Mouse (Mus musculus) heart, embryonic 14.5 days (tissue): ENCODE data around the gene Btbd6. TPM values are rescaled to one million over a fixed set of nuclear protein-coding genes. Genes with fewer than 3 reads are reported as not detected.

Source experiments
- ATAC-seq: fragments of 200-750 bp; cut with Nextera tagmentation; 2 replicates; pipeline ENCODE4 v1.8.0; 2017; ENCODE audit warnings: low read depth, moderate TSS enrichment; ENCODE audit not compliant: insufficient number of reproducible peaks, insufficient read depth, low FRiP score
- H3K27ac ChIP-seq, 2 experiments: fragments of 200-500 bp in 1 of 2; fragments of 300-500 bp in 1 of 2; sonication (generic) in 1 of 2; replicated peaks in 1 of 2; 2 replicates each; pipeline ENCODE4 v1.5.1; 2012 to 2014; ENCODE audit warnings: low read depth in 2 of 2, low read length in 2 of 2, control low read depth in 1 of 2, mild to moderate bottlenecking in 1 of 2, mixed read lengths in 1 of 2; ENCODE audit not compliant: control insufficient read depth in 1 of 2, insufficient read depth in 1 of 2
- H3K27me3 ChIP-seq: fragments of 300-500 bp; sonication (generic); 2 replicates; pipeline ENCODE4 v1.6.1; 2014; ENCODE audit warnings: mild to moderate bottlenecking, low read length, control low read depth; ENCODE audit not compliant: control insufficient read depth, insufficient read depth
- H3K36me3 ChIP-seq: fragments of 300-500 bp; sonication (generic); 2 replicates; pipeline ENCODE4 v1.6.1; 2014; ENCODE audit warnings: mild to moderate bottlenecking, control low read depth, low read length, mixed read lengths; ENCODE audit not compliant: control insufficient read depth, insufficient read depth
- H3K4me1 ChIP-seq, 2 experiments: fragments of 200-500 bp in 1 of 2; fragments of 300-500 bp in 1 of 2; sonication (generic) in 1 of 2; 2 replicates each; pipeline ENCODE4 v1.6.1; 2012 to 2014; ENCODE audit warnings: low read length in 2 of 2, control low read depth in 1 of 2, mixed read lengths in 1 of 2; ENCODE audit not compliant: control insufficient read depth in 2 of 2, insufficient read depth in 2 of 2
- H3K4me2 ChIP-seq: fragments of 300-500 bp; sonication (generic); 2 replicates; pipeline ENCODE4 v1.6.1; 2014; ENCODE audit warnings: mild to moderate bottlenecking, low read length
- H3K4me3 ChIP-seq, 2 experiments: fragments of 200-500 bp in 1 of 2; fragments of 300-500 bp in 1 of 2; sonication (generic) in 1 of 2; 2 replicates each; pipeline ENCODE4 v1.5.1; 2012 to 2014; ENCODE audit warnings: low read length in 2 of 2, mild to moderate bottlenecking in 2 of 2, control low read depth in 1 of 2, low read depth in 1 of 2, moderate library complexity in 1 of 2; ENCODE audit not compliant: control insufficient read depth in 1 of 2, insufficient read depth in 1 of 2
- H3K9ac ChIP-seq: fragments of 300-500 bp; sonication (generic); 2 replicates; pipeline ENCODE4 v1.6.1; 2014; ENCODE audit warnings: mild to moderate bottlenecking, low read length
- H3K9me3 ChIP-seq: fragments of 300-500 bp; sonication (generic); 2 replicates; pipeline ENCODE4 v1.6.1; 2016; ENCODE audit warnings: low read length, control low read depth; ENCODE audit not compliant: control insufficient read depth
- WGBS: fragments of 180-500 bp; shearing (Covaris S2); extraction: QIAGEN DNeasy Blood & Tissue Kit; methylation state at CpG from one replicate; pipeline ENCODE4 v1.1.7; 2014; 5-methylcytosine and 5-hydroxymethylcytosine counted together
- polyA plus RNA-seq: library from polyadenylated mRNA; unstranded; fragments of >200 nt; fragmentation: Nextera tagmentation; extraction: Ambion mirVana; gene quantifications from 2 replicates; pipeline ENCODE4 v1.2.1, GENCODE M21; 2014

Gene Btbd6
- polyA plus RNA-seq = 19.4 and 25.9 TPM in 2 replicates

DNA sequence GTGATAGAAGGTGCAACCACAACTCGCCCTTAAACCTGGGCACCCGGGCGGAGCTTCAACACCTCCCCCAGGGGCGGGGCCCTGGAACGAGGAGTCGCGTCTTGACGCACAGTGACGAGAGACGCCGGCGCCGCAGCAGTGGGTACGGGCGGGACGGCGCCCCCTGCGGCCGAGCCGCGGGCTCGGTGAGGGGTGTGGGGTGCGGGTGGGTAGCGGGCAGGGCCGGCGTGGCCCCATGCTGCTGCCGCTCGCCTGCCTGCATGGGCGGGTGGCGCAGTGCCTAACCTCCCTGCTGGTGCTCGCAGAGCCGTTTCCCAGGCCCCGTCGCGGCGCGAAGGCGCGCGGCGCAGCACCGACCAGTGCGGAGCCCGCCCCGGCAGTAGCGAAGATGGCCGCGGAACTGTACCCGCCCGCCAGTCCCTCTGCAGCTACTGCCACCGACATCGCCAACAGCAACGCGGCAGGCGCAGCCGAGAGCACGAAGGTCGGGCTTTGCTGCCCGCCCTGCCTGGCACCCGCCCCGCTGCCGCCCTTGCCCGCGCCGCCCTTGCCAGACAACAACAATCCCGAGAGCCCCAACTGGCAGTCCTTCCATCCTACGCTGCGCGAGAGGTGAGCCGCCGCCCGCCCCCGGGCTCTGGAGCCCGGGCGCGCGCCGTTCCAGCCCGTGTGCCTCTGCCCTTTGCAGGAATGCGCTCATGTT is at the start of gene Btbd6:
TSS of gene Btbd6 (plus strand) at position 112 of the 703 bp plus-strand sequence.
- Histone ChIP-seq H3K4me3 (peak within 1 kb of the TSS; percentile 62 to 75), H3K36me3 (peaks cover 76% of the 10 kb centered on the region), H3K4me1 (peaks cover 5 to 13% of the 10 kb centered on the region in 2 experiments; a peak in 3 of 4 replicates), H3K9me3 (no peaks in the 10 kb centered on the region), H3K4me2 (peak within 1 kb of the TSS; percentile 88), H3K27ac (peak within 1 kb of the TSS; percentile 73 to 93), H3K27me3 (no peaks in the 10 kb centered on the region), H3K9ac (peak within 1 kb of the TSS; percentile 90)
- WGBS = under 1% methylated on average over 80 of the region's 80 CpGs
- peak; percentile 90 for ATAC-seq

GRCm38 (mm10) chr12:112927265-112927664 is 49.0 kb upstream of the Btbd6 start:
- no peaks in the 10 kb centered on the region for H3K36me3 ChIP-seq
- ATAC-seq = no peak
- no peaks in the 10 kb centered on the region for H3K9me3 ChIP-seq
- whole genome bisulfite sequencing = 68% methylated on average over 14 of the region's 14 CpGs
- peaks cover 12 to 32% of the 10 kb centered on the region in 2 experiments for H3K4me1 ChIP-seq
- H3K27ac ChIP-seq = no peak overlapping the region
- H3K9ac ChIP-seq = no peak overlapping the region
- no peak overlapping the region for H3K4me2 ChIP-seq
- peaks cover 75% of the 10 kb centered on the region for H3K27me3 ChIP-seq
- H3K4me3 ChIP-seq = no peak overlapping the region

- WGBS = 1% methylated on average over 104 of the region's 124 CpGs
- Histone ChIP-seq H3K27me3 (peaks cover 62% of the 10 kb centered on the region), H3K9ac (peak overlapping the region; percentile 77), H3K27ac (peak overlapping the region in 1 of 2 experiments; percentile 21; a peak in 1 of 4 replicates), H3K9me3 (no peaks in the 10 kb centered on the region), H3K4me1 (peaks cover 15 to 33% of the 10 kb centered on the region in 2 experiments), H3K4me2 (peak overlapping the region; percentile 97), H3K36me3 (no peaks in the 10 kb centered on the region), H3K4me3 (peak overlapping the region; percentile 59 to 63)
- 0 out of 2 replicates have a peak, but pooled peaks have one; percentile 16 for ATAC-seq
Observed at GRCm38 (mm10) chr12:112928401-112929241, 47.7 kb upstream of the Btbd6 start.

DNA sequence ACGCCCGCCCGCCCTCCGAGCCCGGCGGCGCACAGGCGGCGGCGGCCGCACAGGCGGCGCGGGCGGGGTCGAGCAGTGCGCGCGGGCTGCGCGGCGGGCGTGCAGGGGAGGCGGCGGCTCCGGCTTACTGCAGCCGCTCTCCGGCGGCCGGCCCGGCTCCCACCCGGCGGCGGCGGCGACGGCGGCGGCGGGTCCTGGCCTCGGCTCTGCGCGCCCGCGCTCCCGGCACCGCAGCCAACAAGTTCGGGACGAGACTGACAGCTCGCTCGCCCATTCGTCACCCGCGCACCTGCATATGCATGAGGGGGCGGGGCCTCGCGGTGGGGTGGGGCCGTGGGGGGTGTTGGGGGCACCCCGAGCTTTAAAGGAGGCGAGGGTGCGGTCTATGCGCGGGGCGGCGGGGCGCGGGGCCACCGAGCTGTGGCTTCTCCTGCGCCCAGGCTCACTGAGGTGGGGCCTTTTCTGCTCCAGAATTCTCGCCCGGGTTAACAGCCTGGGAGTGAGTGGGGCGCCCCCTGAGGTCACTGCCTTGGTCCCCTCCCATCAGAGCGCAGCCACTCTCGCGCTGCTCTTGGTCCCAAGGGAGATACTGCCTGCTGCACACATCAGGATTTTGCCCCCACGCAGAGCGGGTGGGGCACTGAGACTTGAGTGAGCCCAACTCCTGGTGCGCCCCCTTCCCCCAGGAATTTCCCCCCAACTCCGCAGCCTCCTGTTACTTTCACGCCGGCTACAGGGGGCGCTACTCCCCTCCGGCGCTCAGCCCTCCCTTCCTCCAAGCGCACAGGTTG is 46.5 kb upstream of the Btbd6 start, which contains the start of gene Jag2:
TSS of gene Jag2 (minus strand) at position 215 of the 791 bp plus-strand sequence.
- ATAC-seq = 0 out of 2 replicates have a peak, but pooled peaks have one; percentile 18
- Histone ChIP-seq H3K4me1 (peaks cover 15 to 33% of the 10 kb centered on the region in 2 experiments), H3K36me3 (no peaks in the 10 kb centered on the region), H3K9me3 (no peaks in the 10 kb centered on the region), H3K27me3 (peaks cover 52% of the 10 kb centered on the region), H3K4me2 (peak within 1 kb of the TSS; percentile 97), H3K9ac (peak within 1 kb of the TSS; percentile 77), H3K4me3 (peak within 1 kb of the TSS; percentile 59 to 63), H3K27ac (peak within 1 kb of the TSS in 1 of 2 experiments; percentile 21; a peak in 1 of 4 replicates)
- WGBS = 2% methylated on average over 49 of the region's 85 CpGs

GRCm38 (mm10) chr12:112932647-112933046 is 43.6 kb upstream of the Btbd6 start:
- Histone ChIP-seq H3K9ac (no peak overlapping the region), H3K9me3 (no peaks in the 10 kb centered on the region), H3K4me1 (peaks cover 15 to 28% of the 10 kb centered on the region in 2 experiments), H3K36me3 (no peaks in the 10 kb centered on the region), H3K27ac (no peak overlapping the region), H3K4me2 (no peak overlapping the region), H3K4me3 (no peak overlapping the region), H3K27me3 (peaks cover 26% of the 10 kb centered on the region)
- ATAC-seq = no peak
- 20% methylated on average over 7 of the region's 7 CpGs for whole genome bisulfite sequencing

GRCm38 (mm10) chr12:112937906-112938305 is 38.4 kb upstream of the Btbd6 start:
- 0 out of 2 replicates have a peak, but pooled peaks have one; percentile 10 for ATAC-seq
- Histone ChIP-seq H3K4me1 (peaks cover 12 to 18% of the 10 kb centered on the region in 2 experiments; a peak in 3 of 4 replicates), H3K4me2 (no peak overlapping the region), H3K4me3 (no peak overlapping the region), H3K36me3 (no peaks in the 10 kb centered on the region), H3K9me3 (no peaks in the 10 kb centered on the region), H3K9ac (no peak overlapping the region), H3K27ac (no peak overlapping the region), H3K27me3 (0 out of 2 replicates have a peak, but pooled peaks cover 3% of the 10 kb centered on the region)
- WGBS = 25% methylated on average over 9 of the region's 9 CpGs

GRCm38 (mm10) chr12:112938366-112938765 is 37.9 kb upstream of the Btbd6 start:
- no peaks in the 10 kb centered on the region for H3K9me3 ChIP-seq
- no peak overlapping the region for H3K9ac ChIP-seq
- no peak overlapping the region for H3K27ac ChIP-seq
- 70% methylated on average over 10 of the region's 10 CpGs for WGBS
- H3K4me2 ChIP-seq = no peak overlapping the region
- ATAC-seq = no peak
- 0 out of 2 replicates have a peak, but pooled peaks cover 3% of the 10 kb centered on the region for H3K27me3 ChIP-seq
- no peak overlapping the region for H3K4me3 ChIP-seq
- H3K4me1 ChIP-seq = peaks cover 10 to 17% of the 10 kb centered on the region in 2 experiments; a peak in 3 of 4 replicates
- H3K36me3 ChIP-seq = no peaks in the 10 kb centered on the region
